10 mouse cellular contexts compared by ENCODE assay signal in genomic region chr13:9757842-9758491, GRCm38 (mm10). TPM values are rescaled to one million over a fixed set of nuclear protein-coding genes. Genes with fewer than 3 reads are reported as not detected.
DNase-seq lines count a peak whose midpoint lies in the region; ATAC-seq and TF ChIP-seq lines count a peak whose summit lies in the region.
"Had no signal": no experiment of that assay in that cellular context is flagged by ENCODE, and none has a peak within 500 bp of the region (broad histone marks: within the 10 kb centered on the region; RNA-seq: fewer than 3 reads in every experiment).

No protein-coding gene starts in this region.

- WGBS in limb, embryonic 12.5 days = 60% methylated on average over 9 of the region's 9 CpGs
- WGBS in limb, embryonic 10.5 days = 84% methylated on average over 9 of the region's 9 CpGs
- 46% methylated on average over 9 of the region's 9 CpGs for WGBS in forebrain, embryonic 12.5 days
- 41% methylated on average over 9 of the region's 9 CpGs for WGBS in hindbrain, embryonic 14.5 days
- WGBS in midbrain, postnatal 0 days = 37% methylated on average over 9 of the region's 9 CpGs
- WGBS in liver, embryonic 11.5 days = 81% methylated on average over 9 of the region's 9 CpGs

- no peak overlapping the region for H3K9ac ChIP-seq in limb, embryonic 12.5 days (replicated peaks)
- no peak overlapping the region for H3K9ac ChIP-seq in forebrain, embryonic 12.5 days
- no peak overlapping the region; the same call in 1 of the 2 replicates for H3K9ac ChIP-seq in hindbrain, embryonic 14.5 days
- no peak overlapping the region for H3K9ac ChIP-seq in midbrain, postnatal 0 days (replicated peaks; ENCODE audit: low read length, poor library complexity, severe bottlenecking)
- no peak overlapping the region for H3K9ac ChIP-seq in liver, embryonic 11.5 days (ENCODE audit: low read depth, low read length)
- H3K9ac ChIP-seq: liver, embryonic 15.5 days had no signal

- H3K4me3 ChIP-seq in limb, embryonic 12.5 days (replicated peaks) = no peak overlapping the region
- no peak overlapping the region for H3K4me3 ChIP-seq in limb, embryonic 10.5 days
- H3K4me3 ChIP-seq in forebrain, embryonic 12.5 days (replicated peaks) = no peak overlapping the region
- H3K4me3 ChIP-seq in hindbrain, embryonic 14.5 days (replicated peaks; ENCODE audit: low read length) = no peak overlapping the region
- no peak overlapping the region for H3K4me3 ChIP-seq in midbrain, postnatal 0 days (ENCODE audit: low read depth, low read length)
- no peak overlapping the region for H3K4me3 ChIP-seq in liver, embryonic 11.5 days (ENCODE audit: low read depth, low read length)
- H3K4me3 ChIP-seq: liver, embryonic 15.5 days had no signal

- no peaks in the 10 kb centered on the region for H3K9me3 ChIP-seq in limb, embryonic 12.5 days
- no peaks in the 10 kb centered on the region for H3K9me3 ChIP-seq in limb, embryonic 10.5 days (replicated peaks)
- no peaks in the 10 kb centered on the region for H3K9me3 ChIP-seq in forebrain, embryonic 12.5 days
- H3K9me3 ChIP-seq in hindbrain, embryonic 14.5 days (ENCODE audit: control insufficient read depth, low read length) = no peaks in the 10 kb centered on the region
- no peaks in the 10 kb centered on the region for H3K9me3 ChIP-seq in midbrain, postnatal 0 days (ENCODE audit: low read length)
- no peaks in the 10 kb centered on the region for H3K9me3 ChIP-seq in liver, embryonic 11.5 days (ENCODE audit: control insufficient read depth, low read length)
- H3K9me3 ChIP-seq: G1E; liver, embryonic 15.5 days had no signal

- H3K4me1 ChIP-seq in limb, embryonic 12.5 days (replicated peaks) = peaks cover 28% of the 10 kb centered on the region
- H3K4me1 ChIP-seq in limb, embryonic 10.5 days = peaks cover 20% of the 10 kb centered on the region
- H3K4me1 ChIP-seq in forebrain, embryonic 12.5 days = peaks cover 64% of the 10 kb centered on the region
- peaks cover 56% of the 10 kb centered on the region for H3K4me1 ChIP-seq in hindbrain, embryonic 14.5 days (replicated peaks; ENCODE audit: control insufficient read depth, insufficient read depth, low read length)
- peaks cover 16% of the 10 kb centered on the region for H3K4me1 ChIP-seq in midbrain, postnatal 0 days (ENCODE audit: insufficient read depth, low read length)
- H3K4me1 ChIP-seq in liver, embryonic 11.5 days (replicated peaks; ENCODE audit: control insufficient read depth, insufficient read depth, low read length) = peaks cover 23% of the 10 kb centered on the region

- no peak for TF ChIP-seq CTCF in midbrain, postnatal 0 days (IDR thresholded peaks at IDR 0.05)

- no peak for DNase-seq in limb, embryonic 10.5 days (ENCODE audit: low spot score)
- no peak for DNase-seq in hindbrain, embryonic 14.5 days (ENCODE audit: low spot score)
- DNase-seq in midbrain, postnatal 0 days (ENCODE audit: low spot score) = peak; percentile 24
- DNase-seq in cerebellum, postnatal 14 days = no peak
- no peak for DNase-seq in liver, embryonic 11.5 days (ENCODE audit: low spot score)
- no peak for DNase-seq in heart, postnatal 4 days

- H3K27me3 ChIP-seq in limb, embryonic 12.5 days = no peaks in the 10 kb centered on the region
- no peaks in the 10 kb centered on the region for H3K27me3 ChIP-seq in limb, embryonic 10.5 days (ENCODE audit: low read depth, poor library complexity, severe bottlenecking)
- no peaks in the 10 kb centered on the region for H3K27me3 ChIP-seq in forebrain, embryonic 12.5 days
- no peaks in the 10 kb centered on the region for H3K27me3 ChIP-seq in hindbrain, embryonic 14.5 days (ENCODE audit: control insufficient read depth, insufficient read depth, low read length)
- no peaks in the 10 kb centered on the region for H3K27me3 ChIP-seq in midbrain, postnatal 0 days (ENCODE audit: insufficient read depth, low read length)
- H3K27me3 ChIP-seq in liver, embryonic 11.5 days (replicated peaks; ENCODE audit: control insufficient read depth, insufficient read depth, low read length) = no peaks in the 10 kb centered on the region
- H3K27me3 ChIP-seq: liver, embryonic 15.5 days had no signal

- peak overlapping the region; percentile 66; the same call in 1 of the 2 replicates for H3K27ac ChIP-seq in limb, embryonic 12.5 days
- H3K27ac ChIP-seq in limb, embryonic 10.5 days = no peak overlapping the region
- peak overlapping the region; percentile 65 for H3K27ac ChIP-seq in forebrain, embryonic 12.5 days
- H3K27ac ChIP-seq in hindbrain, embryonic 14.5 days = no peak overlapping the region; the same call in 1 of the 2 replicates
- H3K27ac ChIP-seq in midbrain, postnatal 0 days (ENCODE audit: low read depth, low read length) = no peak overlapping the region
- H3K27ac ChIP-seq in liver, embryonic 11.5 days (ENCODE audit: low read depth, low read length) = no peak overlapping the region
- H3K27ac ChIP-seq: liver, embryonic 15.5 days had no signal

- ATAC-seq in limb, embryonic 12.5 days (ENCODE audit: insufficient number of reproducible peaks, insufficient read depth, low FRiP score, low TSS enrichment, low read depth) = no peak
- ATAC-seq in forebrain, embryonic 12.5 days (ENCODE audit: low FRiP score) = peak; percentile 56; the same call in 1 of the 2 replicates
- ATAC-seq in hindbrain, embryonic 14.5 days (ENCODE audit: low FRiP score) = peak; percentile 72; the same call in 1 of the 2 replicates
- no peak for ATAC-seq in midbrain, postnatal 0 days (ENCODE audit: low FRiP score)
- no peak for ATAC-seq in liver, embryonic 11.5 days (replicated peaks; ENCODE audit: low FRiP score)

- no peaks in the 10 kb centered on the region for H3K36me3 ChIP-seq in limb, embryonic 12.5 days
- H3K36me3 ChIP-seq in limb, embryonic 10.5 days = no peaks in the 10 kb centered on the region
- no peaks in the 10 kb centered on the region; the same call in 1 of the 2 replicates for H3K36me3 ChIP-seq in forebrain, embryonic 12.5 days (replicated peaks)
- no peaks in the 10 kb centered on the region for H3K36me3 ChIP-seq in hindbrain, embryonic 14.5 days (replicated peaks; ENCODE audit: control insufficient read depth, insufficient read depth)
- H3K36me3 ChIP-seq in midbrain, postnatal 0 days (ENCODE audit: insufficient read depth, low read length) = no peaks in the 10 kb centered on the region
- no peaks in the 10 kb centered on the region for H3K36me3 ChIP-seq in liver, embryonic 11.5 days (ENCODE audit: control insufficient read depth, insufficient read depth, low read length)
- H3K36me3 ChIP-seq: liver, embryonic 15.5 days had no signal

- H3K4me2 ChIP-seq in limb, embryonic 12.5 days = peak overlapping the region; percentile 4; the same call in 1 of the 2 replicates
- no peak overlapping the region for H3K4me2 ChIP-seq in forebrain, embryonic 12.5 days
- H3K4me2 ChIP-seq in hindbrain, embryonic 14.5 days (replicated peaks) = no peak overlapping the region; the same call in 1 of the 2 replicates
- H3K4me2 ChIP-seq in midbrain, postnatal 0 days (ENCODE audit: low read depth, low read length, poor library complexity, severe bottlenecking) = no peak overlapping the region
- H3K4me2 ChIP-seq in liver, embryonic 11.5 days = no peak overlapping the region
- H3K4me2 ChIP-seq: liver, embryonic 15.5 days had no signal

RNA-seq across cellular contexts. Expression of gene Zmynd11, which starts 7.2 kb away (rescaled TPM):
- 125 TPM in 2 replicates for polyA plus RNA-seq in limb, embryonic 12.5 days (2016; fragmentation: Nextera tagmentation; extraction: Ambion mirVana)
- 74.5 and 86.3 TPM in 2 replicates for polyA plus RNA-seq in limb, embryonic 10.5 days (2016; fragmentation: Nextera tagmentation; extraction: Ambion mirVana)
- 166 and 169 TPM in 2 replicates for polyA plus RNA-seq in forebrain, embryonic 12.5 days (2016; fragmentation: Nextera tagmentation; extraction: Ambion mirVana)
- polyA plus RNA-seq in hindbrain, embryonic 14.5 days (2014; fragmentation: Nextera tagmentation; extraction: Ambion mirVana) = 189 and 199 TPM in 2 replicates
- 163 and 222 TPM in 2 replicates for total RNA-seq in midbrain, postnatal 0 days (2014; rRNA removed)
- polyA plus RNA-seq in midbrain, postnatal 0 days (2015; fragmentation: Nextera tagmentation; extraction: Ambion mirVana) = 138 and 157 TPM in 2 replicates
- 66.0 and 69.8 TPM in 2 replicates for polyA plus RNA-seq in liver, embryonic 11.5 days (2014; fragmentation: Nextera tagmentation; extraction: Ambion mirVana)
- total RNA-seq in heart, postnatal 4 days (2021) = 100 to 1,000 TPM; 152 to 155 TPM

Comparison
In these comparisons a context has a peak if more than half of its experiments do, and no peak if none do; other contexts are left out.
1. H3K27ac ChIP-seq: peak in limb, embryonic 12.5 days (single experiment) and forebrain, embryonic 12.5 days (single experiment); none in limb, embryonic 10.5 days (single experiment), hindbrain, embryonic 14.5 days (single experiment), midbrain, postnatal 0 days (single experiment) and liver, embryonic 11.5 days (single experiment).
2. ATAC-seq: peak in forebrain, embryonic 12.5 days (single experiment) and hindbrain, embryonic 14.5 days (single experiment); none in limb, embryonic 12.5 days (single experiment), midbrain, postnatal 0 days (single experiment) and liver, embryonic 11.5 days (single experiment).